Comparison of ENCODE assay signal across 18 mouse cellular contexts in genomic region chr19:22803396-22803795, GRCm38 (mm10).
"Had no signal": no experiment of that assay in that cellular context is flagged by ENCODE, and none has a peak within 500 bp of the region (broad histone marks: within the 10 kb centered on the region; RNA-seq: fewer than 3 reads in every experiment).

No protein-coding gene starts in this region.

- H3K4me3 ChIP-seq: liver, embryonic 13.5 days; megakaryocyte, embryonic 14.5 days; midbrain, embryonic 10.5 days; midbrain, embryonic 13.5 days; myocyte; neural tube, embryonic 13.5 days; stomach, embryonic 15.5 days had no signal

- H3K4me1 ChIP-seq: liver, embryonic 13.5 days; megakaryocyte, embryonic 14.5 days; midbrain, embryonic 10.5 days; midbrain, embryonic 13.5 days; neural tube, embryonic 13.5 days; stomach, embryonic 15.5 days had no signal

- H3K9me3 ChIP-seq: liver, embryonic 13.5 days; megakaryocyte, embryonic 14.5 days; midbrain, embryonic 10.5 days; midbrain, embryonic 13.5 days; neural tube, embryonic 13.5 days; stomach, embryonic 15.5 days had no signal

- DNase-seq: kidney, adult 2 months; kidney, postnatal 10 days; kidney, postnatal 4 days; liver, embryonic 13.5 days; lung, embryonic 14.5 days; retina, postnatal 1 day; right cerebral cortex, postnatal 25 days; spleen, adult 18-20 months; thymus, postnatal 25 days had no signal

- H3K4me2 ChIP-seq: liver, embryonic 13.5 days; lung, embryonic 14.5 days; midbrain, embryonic 13.5 days; neural tube, embryonic 13.5 days; stomach, embryonic 15.5 days had no signal

- ATAC-seq: lung, postnatal 0 days; midbrain, embryonic 13.5 days; midbrain, embryonic 16.5 days had no signal

- H3K9ac ChIP-seq: liver, embryonic 13.5 days; lung, embryonic 14.5 days; midbrain, embryonic 13.5 days; neural tube, embryonic 13.5 days; stomach, embryonic 15.5 days had no signal

- H3K27me3 ChIP-seq: liver, embryonic 13.5 days; megakaryocyte, embryonic 14.5 days; midbrain, embryonic 13.5 days; neural tube, embryonic 13.5 days; stomach, embryonic 15.5 days had no signal

- H3K36me3 ChIP-seq: liver, embryonic 13.5 days; midbrain, embryonic 10.5 days; midbrain, embryonic 13.5 days; neural tube, embryonic 13.5 days; stomach, embryonic 15.5 days had no signal

- H3K27ac ChIP-seq: liver, embryonic 13.5 days; macrophage; midbrain, embryonic 10.5 days; midbrain, embryonic 13.5 days; neural tube, embryonic 13.5 days; stomach, embryonic 15.5 days had no signal
